Mouse (Mus musculus) forebrain, embryonic 15.5 days (tissue): Measurements from ENCODE around the gene Mpdz. TPM values are rescaled to one million over a fixed set of nuclear protein-coding genes. Genes with fewer than 3 reads are reported as not detected.
A peak's percentile ranks its signal among the peaks of the same experiment; 100 is the strongest.

Experiments used
- ATAC-seq: fragments of 200-750 bp; cut with Nextera tagmentation; replicated peaks from 2 replicates; pipeline ENCODE4 v1.8.0; 2017; ENCODE audit warnings: mild to moderate bottlenecking, moderate TSS enrichment, moderate library complexity
- H3K27ac ChIP-seq: fragments of 300-500 bp; sonication (generic); replicated peaks from 2 replicates; pipeline ENCODE4 v1.5.1; 2015; ENCODE audit warnings: mild to moderate bottlenecking, inconsistent platforms
- H3K27me3 ChIP-seq: fragments of 300-500 bp; sonication (generic); 2 replicates; pipeline ENCODE4 v1.6.1; 2015; ENCODE audit warnings: inconsistent platforms
- H3K36me3 ChIP-seq: fragments of 300-500 bp; sonication (generic); 2 replicates; pipeline ENCODE4 v1.6.1; 2015; ENCODE audit warnings: mild to moderate bottlenecking, inconsistent platforms
- H3K4me1 ChIP-seq: fragments of 300-500 bp; sonication (generic); 2 replicates; pipeline ENCODE4 v1.6.1; 2015; ENCODE audit warnings: inconsistent platforms
- H3K4me2 ChIP-seq: fragments of 300-500 bp; sonication (generic); replicated peaks from 2 replicates; pipeline ENCODE4 v1.6.1; 2015; ENCODE audit warnings: mild to moderate bottlenecking, inconsistent platforms
- H3K4me3 ChIP-seq: fragments of 300-500 bp; sonication (generic); 2 replicates; pipeline ENCODE4 v1.5.1; 2015; ENCODE audit warnings: mild to moderate bottlenecking, inconsistent platforms
- H3K9ac ChIP-seq: fragments of 300-500 bp; sonication (generic); replicated peaks from 2 replicates; pipeline ENCODE4 v1.6.1; 2015; ENCODE audit warnings: mild to moderate bottlenecking, inconsistent platforms
- H3K9me3 ChIP-seq: fragments of 300-500 bp; sonication (generic); 2 replicates; pipeline ENCODE4 v1.6.1; 2016; ENCODE audit warnings: inconsistent platforms
- WGBS: fragments of 180-500 bp; shearing (Covaris S2); methylation state at CpG from one replicate; pipeline ENCODE4 v1.1.7; 2015; ENCODE audit warnings: mixed read lengths; 5-methylcytosine and 5-hydroxymethylcytosine counted together
- polyA plus RNA-seq: library from polyadenylated mRNA; unstranded; fragments of >200 nt; fragmentation: Nextera tagmentation; extraction: Ambion mirVana; gene quantifications from 2 replicates; pipeline ENCODE4 v1.2.1, GENCODE M21; 2015

Gene Mpdz
- polyA plus RNA-seq, 1 experiment from 2014 or later, result 20.2 TPM

- peaks cover 15% of the 10 kb centered on the region for H3K4me1 ChIP-seq
- 26% methylated on average over 6 of the region's 6 CpGs for WGBS
- H3K27me3 ChIP-seq, result no peaks in the 10 kb centered on the region
- no peak for ATAC-seq
- H3K4me3 ChIP-seq, result no peak overlapping the region
- H3K9me3 ChIP-seq, result no peaks in the 10 kb centered on the region
- no peak overlapping the region for H3K4me2 ChIP-seq
- H3K27ac ChIP-seq, result no peak overlapping the region
- no peak overlapping the region for H3K9ac ChIP-seq
- no peaks in the 10 kb centered on the region for H3K36me3 ChIP-seq
These were observed 166.5 kb downstream of the Mpdz start for GRCm38 (mm10) chr4:81275957-81276715.

GRCm38 (mm10) chr4:81273067-81273466 is 169.5 kb downstream of the Mpdz start:
- no peaks in the 10 kb centered on the region for H3K27me3 ChIP-seq
- no peaks in the 10 kb centered on the region for H3K9me3 ChIP-seq
- ATAC-seq, result no peak
- H3K4me1 ChIP-seq, result peaks cover 6% of the 10 kb centered on the region; the same call in 1 of the 2 replicates
- no peak overlapping the region for H3K9ac ChIP-seq
- H3K4me2 ChIP-seq, result no peak overlapping the region
- no peak overlapping the region for H3K27ac ChIP-seq
- WGBS, result 96% methylated on average over 2 of the region's 2 CpGs
- H3K4me3 ChIP-seq, result no peak overlapping the region
- H3K36me3 ChIP-seq, result no peaks in the 10 kb centered on the region

GRCm38 (mm10) chr4:81252859-81253780 is 189.5 kb downstream of the Mpdz start:
- peak; percentile 81 for ATAC-seq
- no peak overlapping the region for H3K27ac ChIP-seq
- H3K4me2 ChIP-seq, result no peak overlapping the region
- no peaks in the 10 kb centered on the region for H3K27me3 ChIP-seq
- no peak overlapping the region for H3K9ac ChIP-seq
- H3K4me1 ChIP-seq, result peaks cover 8% of the 10 kb centered on the region; the same call in 1 of the 2 replicates
- no peak overlapping the region for H3K4me3 ChIP-seq
- 52% methylated on average over 6 of the region's 6 CpGs for whole genome bisulfite sequencing
- no peaks in the 10 kb centered on the region for H3K36me3 ChIP-seq
- no peaks in the 10 kb centered on the region for H3K9me3 ChIP-seq

GRCm38 (mm10) chr4:81252334-81252733 is 190.3 kb downstream of the Mpdz start:
- no peaks in the 10 kb centered on the region for H3K9me3 ChIP-seq
- no peak overlapping the region for H3K4me3 ChIP-seq
- H3K4me1 ChIP-seq, result peaks cover 8% of the 10 kb centered on the region; the same call in 1 of the 2 replicates
- no peak overlapping the region for H3K4me2 ChIP-seq
- no peaks in the 10 kb centered on the region for H3K36me3 ChIP-seq
- ATAC-seq, result peak; percentile 47
- H3K27me3 ChIP-seq, result no peaks in the 10 kb centered on the region
- no peak overlapping the region for H3K27ac ChIP-seq
- WGBS, result 94% methylated on average over 1 of the region's 1 CpGs
- H3K9ac ChIP-seq, result no peak overlapping the region

GRCm38 (mm10) chr4:81251934-81252333 is 190.7 kb downstream of the Mpdz start:
- no peaks in the 10 kb centered on the region for H3K36me3 ChIP-seq
- WGBS, result 6% methylated on average over 5 of the region's 5 CpGs

GRCm38 (mm10) chr4:81249245-81249644 is 193.4 kb downstream of the Mpdz start:
- WGBS, result 76% methylated on average over 2 of the region's 2 CpGs
- H3K9ac ChIP-seq, result no peak overlapping the region
- peaks cover 8% of the 10 kb centered on the region; the same call in 1 of the 2 replicates for H3K4me1 ChIP-seq
- ATAC-seq, result no peak
- H3K36me3 ChIP-seq, result no peaks in the 10 kb centered on the region
- no peak overlapping the region for H3K4me3 ChIP-seq
- H3K27me3 ChIP-seq, result no peaks in the 10 kb centered on the region
- H3K27ac ChIP-seq, result no peak overlapping the region
- no peak overlapping the region for H3K4me2 ChIP-seq
- H3K9me3 ChIP-seq, result no peaks in the 10 kb centered on the region

More at GRCm38 (mm10) chr4:81251934-81252333, 190.7 kb downstream of the Mpdz start:
- Histone ChIP-seq H3K9ac (no peak overlapping the region), H3K27me3 (no peaks in the 10 kb centered on the region), H3K4me1 (peaks cover 8% of the 10 kb centered on the region; the same call in 1 of the 2 replicates), H3K9me3 (no peaks in the 10 kb centered on the region), H3K27ac (no peak overlapping the region), H3K4me3 (no peak overlapping the region), H3K4me2 (no peak overlapping the region)
- ATAC-seq, result peak; percentile 76

GRCm38 (mm10) chr4:81236227-81236626 is 206.4 kb downstream of the Mpdz start:
- Histone ChIP-seq H3K27me3 (no peaks in the 10 kb centered on the region), H3K4me2 (no peak overlapping the region), H3K4me3 (no peak overlapping the region), H3K9me3 (no peaks in the 10 kb centered on the region), H3K36me3 (no peaks in the 10 kb centered on the region), H3K4me1 (no peaks in the 10 kb centered on the region), H3K27ac (no peak overlapping the region), H3K9ac (no peak overlapping the region)
- WGBS, result 58% methylated on average over 5 of the region's 5 CpGs
- ATAC-seq, result no peak
